Mouse (Mus musculus): ENCODE data around the gene Dynll1. TPM values are rescaled to one million over a fixed set of nuclear protein-coding genes. Genes with fewer than 3 reads are reported as not detected.
A peak's percentile ranks its signal among the peaks of the same experiment; 100 is the strongest.
"Not testable (repeated sequence)": the region's sequence is repeated elsewhere in the genome, so short reads cannot be mapped to it uniquely, and the experiment has no call there.

Gene Dynll1
- polyA plus RNA-seq, 1 experiment from 2014 or later: 1,650 TPM

GRCm38 (mm10) chr5:115326875-115327609 lies 26.2 kb upstream of the Dynll1 start, which contains the start of gene Srsf9:
TSS of gene Srsf9 (plus strand) at chr5:115327177.
- Histone ChIP-seq H3K4me3 (peak within 1 kb of the TSS; percentile 99), H3K4me1 (peaks cover 39% of the 10 kb centered on the region), H3K27me3 (ENCODE audit: poor library complexity, severe bottlenecking) (no peaks in the 10 kb centered on the region), H3K9me3 (no peaks in the 10 kb centered on the region), H3K27ac (peak within 1 kb of the TSS; percentile 98), H3K36me3 (replicated peaks) (peaks cover 33% of the 10 kb centered on the region)
- peak; percentile 94 for DNase-seq (ENCODE audit: extremely low spot score, low spot score)
- under 1% methylated on average over 84 of the region's 97 CpGs for WGBS

GRCm38 (mm10) chr5:115326256-115326831 lies 25.5 kb upstream of the Dynll1 start:
- no peaks in the 10 kb centered on the region for H3K9me3 ChIP-seq
- H3K4me3 ChIP-seq: peak overlapping the region; percentile 99
- H3K27me3 ChIP-seq (ENCODE audit: poor library complexity, severe bottlenecking): no peaks in the 10 kb centered on the region
- peaks cover 26% of the 10 kb centered on the region for H3K36me3 ChIP-seq (replicated peaks)
- H3K27ac ChIP-seq: peak overlapping the region; percentile 98
- H3K4me1 ChIP-seq: peaks cover 39% of the 10 kb centered on the region
- WGBS: 31% methylated on average over 11 of the region's 11 CpGs
- no peak for DNase-seq (ENCODE audit: extremely low spot score, low spot score)

GRCm38 (mm10) chr5:115319004-115319940 lies 18.5 kb upstream of the Dynll1 start:
- peaks cover 18% of the 10 kb centered on the region for H3K27me3 ChIP-seq (ENCODE audit: poor library complexity, severe bottlenecking)
- H3K4me1 ChIP-seq: peaks cover 39% of the 10 kb centered on the region
- WGBS: under 1% methylated on average over 22 of the region's 22 CpGs
- peak; percentile 69 for DNase-seq (ENCODE audit: extremely low spot score, low spot score)
- no peaks in the 10 kb centered on the region for H3K9me3 ChIP-seq
- peak overlapping the region; percentile 77 for H3K27ac ChIP-seq
- H3K4me3 ChIP-seq: peak overlapping the region; percentile 46
- no peaks in the 10 kb centered on the region for H3K36me3 ChIP-seq (replicated peaks)

- 3% methylated on average over 10 of the region's 10 CpGs for WGBS
Observed at GRCm38 (mm10) chr5:115317645-115318328, 17.0 kb upstream of the Dynll1 start.

GRCm38 (mm10) chr5:115316968-115317644 lies 16.3 kb upstream of the Dynll1 start:
- Histone ChIP-seq H3K27me3 (ENCODE audit: poor library complexity, severe bottlenecking) (peaks cover 18% of the 10 kb centered on the region), H3K36me3 (replicated peaks) (no peaks in the 10 kb centered on the region), H3K27ac (peak overlapping the region; percentile 84), H3K4me3 (peak overlapping the region; percentile 31), H3K9me3 (no peaks in the 10 kb centered on the region), H3K4me1 (peaks cover 44% of the 10 kb centered on the region)
- 5% methylated on average over 14 of the region's 14 CpGs for WGBS
- no peak for DNase-seq (ENCODE audit: extremely low spot score, low spot score)

More at GRCm38 (mm10) chr5:115317645-115318328, 17.0 kb upstream of the Dynll1 start:
- H3K27ac ChIP-seq: peak overlapping the region; percentile 84
- peak; percentile 60 for DNase-seq (ENCODE audit: extremely low spot score, low spot score)
- peaks cover 44% of the 10 kb centered on the region for H3K4me1 ChIP-seq
- no peaks in the 10 kb centered on the region for H3K36me3 ChIP-seq (replicated peaks)
- H3K27me3 ChIP-seq (ENCODE audit: poor library complexity, severe bottlenecking): peaks cover 18% of the 10 kb centered on the region
- no peaks in the 10 kb centered on the region for H3K9me3 ChIP-seq
- H3K4me3 ChIP-seq: peak overlapping the region; percentile 31

GRCm38 (mm10) chr5:115313668-115313943 lies 12.8 kb upstream of the Dynll1 start:
- 40% methylated on average over 5 of the region's 5 CpGs for WGBS
- H3K4me3 ChIP-seq: no peak overlapping the region
- H3K36me3 ChIP-seq (replicated peaks): no peaks in the 10 kb centered on the region
- H3K4me1 ChIP-seq: peaks cover 35% of the 10 kb centered on the region
- H3K9me3 ChIP-seq: no peaks in the 10 kb centered on the region
- peaks cover 15% of the 10 kb centered on the region for H3K27me3 ChIP-seq (ENCODE audit: poor library complexity, severe bottlenecking)
- no peak overlapping the region for H3K27ac ChIP-seq
- DNase-seq (ENCODE audit: extremely low spot score, low spot score): no peak

GRCm38 (mm10) chr5:115312816-115313667 lies 12.2 kb upstream of the Dynll1 start:
- H3K4me1 ChIP-seq: peaks cover 30% of the 10 kb centered on the region
- no peak overlapping the region for H3K4me3 ChIP-seq
- no peaks in the 10 kb centered on the region for H3K9me3 ChIP-seq
- no peaks in the 10 kb centered on the region for H3K36me3 ChIP-seq (replicated peaks)
- 0 out of 2 replicates have a peak overlapping the region, but pooled peaks have one; percentile 16 for H3K27ac ChIP-seq
- DNase-seq (ENCODE audit: extremely low spot score, low spot score): no peak
- WGBS: 79% methylated on average over 10 of the region's 10 CpGs
- peaks cover 9% of the 10 kb centered on the region; the same call in 1 of the 2 replicates for H3K27me3 ChIP-seq (ENCODE audit: poor library complexity, severe bottlenecking)

- 86% methylated on average over 4 of the region's 4 CpGs for whole genome bisulfite sequencing
- H3K36me3 ChIP-seq (replicated peaks): no peaks in the 10 kb centered on the region
- no peak overlapping the region for H3K4me3 ChIP-seq
Observed at GRCm38 (mm10) chr5:115312354-115312753, 11.6 kb upstream of the Dynll1 start.

GRCm38 (mm10) chr5:115302190-115302589 lies 1.4 kb upstream of the Dynll1 start:
- DNase-seq (ENCODE audit: extremely low spot score, low spot score); H3K9me3 ChIP-seq; H3K27ac ChIP-seq: not testable (repeated sequence)
- Histone ChIP-seq H3K27me3 (ENCODE audit: poor library complexity, severe bottlenecking) (peaks cover 13% of the 10 kb centered on the region), H3K36me3 (replicated peaks) (peaks cover 25% of the 10 kb centered on the region), H3K4me1 (peaks cover 37% of the 10 kb centered on the region), H3K4me3 (peak overlapping the region; percentile 91; the same call in 1 of the 2 replicates)
- WGBS: 80% methylated on average over 7 of the region's 7 CpGs

More at GRCm38 (mm10) chr5:115312354-115312753, 11.6 kb upstream of the Dynll1 start:
- Histone ChIP-seq H3K9me3 (no peaks in the 10 kb centered on the region), H3K27me3 (ENCODE audit: poor library complexity, severe bottlenecking) (peaks cover 6% of the 10 kb centered on the region; the same call in 1 of the 2 replicates), H3K4me1 (peaks cover 23% of the 10 kb centered on the region), H3K27ac (0 out of 2 replicates have a peak overlapping the region, but pooled peaks have one; percentile 16)
- no peak for DNase-seq (ENCODE audit: extremely low spot score, low spot score)

GRCm38 (mm10) chr5:115301615-115302014 lies 816 bp upstream of the Dynll1 start:
- Histone ChIP-seq H3K9me3 (no peaks in the 10 kb centered on the region), H3K27me3 (ENCODE audit: poor library complexity, severe bottlenecking) (peaks cover 13% of the 10 kb centered on the region), H3K4me3 (peak overlapping the region; percentile 91), H3K36me3 (replicated peaks) (peaks cover 30% of the 10 kb centered on the region), H3K4me1 (peaks cover 37% of the 10 kb centered on the region), H3K27ac (peak overlapping the region; percentile 94)
- 32% methylated on average over 13 of the region's 13 CpGs for WGBS
- DNase-seq (ENCODE audit: extremely low spot score, low spot score): no peak
